Mouse (Mus musculus) layer of hippocampus, postnatal 14 days (tissue): Measurements from ENCODE around the gene 4930563M21Rik. TPM values are rescaled to one million over a fixed set of nuclear protein-coding genes. Genes with fewer than 3 reads are reported as not detected.
"Not testable (repeated sequence)": the region's sequence is repeated elsewhere in the genome, so short reads cannot be mapped to it uniquely, and the experiment has no call there.

ENCODE experiments used
- DNase-seq, 2 experiments: peaks; one replicate each; pipeline ENCODE4 v3.0.0; 2021 to 2022; ENCODE audit warnings: low spot score in 2 of 2, mixed read lengths in 1 of 2
- long read RNA-seq, 2 experiments: library from polyadenylated mRNA; stranded (forward); transcript quantifications; one replicate each; pipeline ENCODE4 v2.0.0; 2021
- total RNA-seq, 2 experiments: library from RNA; stranded (reverse); gene quantifications; 2 replicates each; pipeline ENCODE4 v1.2.3; 2021

Gene 4930563M21Rik
- total RNA-seq = not detected
- long read RNA-seq, experiment 1 = 0 reads
- long read RNA-seq, experiment 2 = 0 reads

GRCm38 (mm10) chr9:56010450-56010849 lies at the start of gene 4930563M21Rik:
TSS of gene 4930563M21Rik (minus strand) at chr9:56010550.
- no peak for DNase-seq

GRCm38 (mm10) chr9:56056147-56056546 lies 45.8 kb upstream of the 4930563M21Rik start:
- no peak for DNase-seq

GRCm38 (mm10) chr9:56053796-56054195 lies 43.4 kb upstream of the 4930563M21Rik start:
- peak in 1 of 2 experiments; percentile 44 for DNase-seq

GRCm38 (mm10) chr9:56042181-56042621 lies 31.9 kb upstream of the 4930563M21Rik start:
- no peak for DNase-seq

- DNase-seq = peak; percentile 96
These were observed 31.2 kb upstream of the 4930563M21Rik start, which contains the start of gene Rcn2 for GRCm38 (mm10) chr9:56041372-56042180. TSS of gene Rcn2 (plus strand) at chr9:56041845.

- no peak for DNase-seq
These were observed 21.9 kb upstream of the 4930563M21Rik start for GRCm38 (mm10) chr9:56032219-56032618.

- DNase-seq = no peak
These were observed 16.9 kb upstream of the 4930563M21Rik start for GRCm38 (mm10) chr9:56027292-56027691.

GRCm38 (mm10) chr9:56024772-56025171 lies 14.4 kb upstream of the 4930563M21Rik start:
- no peak for DNase-seq

GRCm38 (mm10) chr9:56004679-56005078 lies 5.7 kb downstream of the 4930563M21Rik start:
- not testable (repeated sequence) for DNase-seq

- peak; percentile 9 to 18 for DNase-seq
These were observed 63.5 kb downstream of the 4930563M21Rik start for GRCm38 (mm10) chr9:55946819-55947218.

- DNase-seq = no peak
These were observed 69.0 kb downstream of the 4930563M21Rik start for GRCm38 (mm10) chr9:55941356-55941755.

- no peak for DNase-seq
These were observed 71.7 kb downstream of the 4930563M21Rik start for GRCm38 (mm10) chr9:55938618-55938985.

- DNase-seq = peak; percentile 66 to 83
These were observed 72.4 kb downstream of the 4930563M21Rik start, which contains the start of gene Scaper for GRCm38 (mm10) chr9:55937664-55938617. TSS of gene Scaper (minus strand) at chr9:55938119.

GRCm38 (mm10) chr9:55937224-55937663 lies 73.1 kb downstream of the 4930563M21Rik start:
- DNase-seq = peak in 1 of 2 experiments; percentile 21

GRCm38 (mm10) chr9:55932482-55932881 lies 77.9 kb downstream of the 4930563M21Rik start:
- no peak for DNase-seq

- peak in 1 of 2 experiments; percentile 63 for DNase-seq
These were observed 91.8 kb downstream of the 4930563M21Rik start for GRCm38 (mm10) chr9:55918579-55918978.

GRCm38 (mm10) chr9:55916751-55917150 lies 93.6 kb downstream of the 4930563M21Rik start:
- no peak for DNase-seq
